Mouse (Mus musculus) MN1 (cell line): ENCODE measurements at regions not wholly inside any gene's neighbourhood (a gene's known extent, or its start where the extent isn't known, plus 50 kb on each side); places are given as distances from the start of the nearest gene placed in this dataset.

Source experiments
- DNase-seq: peaks from one replicate; pipeline ENCODE4 v3.0.0-alpha.2; 2016; ENCODE audit warnings: low spot score

DNA sequence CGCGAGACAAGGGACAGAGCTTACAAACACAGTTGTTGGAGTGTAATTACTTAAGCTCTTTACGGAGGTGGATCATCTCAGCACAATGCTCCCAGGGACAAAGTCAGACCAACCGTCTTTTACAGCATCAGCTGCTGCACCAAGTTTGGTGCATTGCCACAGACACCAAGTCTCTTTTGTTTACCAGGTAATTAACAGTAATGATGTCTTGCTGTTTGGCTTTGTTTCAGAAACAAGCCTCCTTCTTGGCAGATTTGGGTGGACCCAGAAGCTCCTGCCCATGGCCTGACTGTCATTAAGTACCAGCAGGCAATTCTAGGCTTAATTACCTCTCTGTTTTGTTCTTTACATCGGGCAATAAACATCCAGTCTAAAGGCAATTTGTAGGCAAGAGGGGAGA lies 572.0 kb upstream of the Itga1 start:
- DNase-seq, result no peak

DNA sequence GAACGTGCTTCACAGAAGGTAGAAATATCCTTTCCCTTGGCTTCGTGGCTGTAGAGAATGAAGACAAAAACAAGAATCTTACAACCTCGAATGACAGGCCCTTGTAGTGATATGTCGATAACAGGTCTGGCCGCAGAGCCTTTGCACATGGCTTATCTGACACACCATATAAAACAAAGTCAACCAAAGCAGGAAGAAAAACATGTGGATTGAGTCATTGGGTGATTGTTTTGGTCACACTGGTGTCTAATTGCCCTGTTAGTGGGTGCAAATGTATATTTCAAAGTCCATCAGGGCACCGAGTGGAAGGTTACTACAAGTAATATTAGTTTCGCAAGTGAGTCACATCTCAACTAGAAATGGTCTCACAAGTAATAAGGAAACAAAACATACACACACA lies 569.9 kb upstream of the Itga1 start:
- no peak for DNase-seq

DNA sequence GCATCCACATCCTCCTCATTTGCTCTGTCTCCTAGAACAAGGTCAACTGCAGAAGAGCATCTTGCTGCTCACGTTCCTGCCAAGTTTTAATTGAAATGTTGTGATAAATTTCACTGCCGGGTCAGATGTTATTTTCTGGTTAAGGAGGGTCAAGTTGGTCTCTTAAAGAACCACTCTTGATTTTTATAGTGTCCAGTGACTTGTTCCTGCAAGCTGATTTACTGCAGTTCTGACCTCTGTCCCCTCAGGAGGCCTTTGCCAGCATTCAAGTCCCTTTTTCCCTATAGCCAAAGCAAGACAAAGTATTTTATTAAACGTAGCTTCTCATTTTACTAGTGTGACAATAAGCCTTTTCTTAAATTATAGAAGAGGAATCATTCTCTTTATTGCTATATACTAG lies 567.8 kb upstream of the Itga1 start:
- no peak for DNase-seq

DNA sequence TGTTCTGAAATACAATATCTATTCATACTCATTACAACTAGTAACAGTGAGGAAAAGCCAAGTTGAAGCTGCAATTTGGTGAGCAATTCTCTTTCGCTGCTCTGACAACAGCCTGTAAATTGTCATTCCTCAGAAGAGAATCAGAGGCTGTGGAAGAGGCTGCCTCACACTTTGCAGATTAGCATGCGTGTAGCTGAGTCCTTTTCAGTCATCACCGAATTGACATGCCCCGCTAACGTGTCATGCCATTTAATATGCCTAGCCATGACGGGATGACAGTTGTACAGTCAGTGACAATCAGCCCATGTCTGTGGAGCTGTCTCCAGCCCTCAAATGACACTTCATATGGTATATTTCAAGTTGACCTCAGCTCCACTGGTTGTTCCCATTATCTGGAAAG lies 553.4 kb upstream of the Itga1 start:
- DNase-seq, result no peak

DNA sequence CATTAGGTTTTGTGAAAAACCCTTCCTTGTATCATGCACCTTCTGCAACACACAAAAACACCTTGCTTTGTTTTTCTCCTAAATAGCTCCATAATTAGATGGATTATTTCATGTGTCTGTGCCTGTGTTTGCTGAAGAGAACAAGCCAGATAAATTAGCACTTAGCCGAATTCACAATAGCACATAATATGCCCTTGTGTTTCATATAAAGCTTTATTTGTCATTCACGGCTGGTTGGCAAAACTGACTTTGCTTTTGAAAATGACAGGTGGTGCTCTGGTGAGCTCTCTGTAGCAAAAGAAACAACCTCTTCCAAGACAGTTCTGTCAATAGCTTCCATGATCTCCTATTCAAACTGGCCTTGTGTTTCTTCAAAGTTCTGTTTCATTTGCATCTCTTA lies 551.2 kb upstream of the Itga1 start:
- DNase-seq, result no peak

DNA sequence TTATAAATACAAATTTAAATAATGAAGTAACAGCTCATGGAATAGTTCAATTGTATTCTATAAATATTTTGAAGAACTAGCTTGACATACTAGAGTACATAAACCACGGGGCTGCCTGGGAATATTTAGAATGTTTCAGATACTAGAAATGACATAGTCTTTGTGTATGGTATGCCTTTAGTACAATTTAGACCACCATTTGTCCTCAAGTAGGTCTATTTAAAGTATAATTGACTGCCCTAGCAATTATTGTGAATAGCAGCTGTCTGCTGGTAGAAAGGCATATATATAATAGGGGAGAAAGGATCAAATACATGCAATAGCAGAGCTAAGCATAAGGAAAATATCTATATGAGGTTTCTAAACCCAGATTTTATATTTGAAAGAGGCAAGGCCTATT lies 550.6 kb upstream of the Itga1 start:
- DNase-seq, result no peak

DNA sequence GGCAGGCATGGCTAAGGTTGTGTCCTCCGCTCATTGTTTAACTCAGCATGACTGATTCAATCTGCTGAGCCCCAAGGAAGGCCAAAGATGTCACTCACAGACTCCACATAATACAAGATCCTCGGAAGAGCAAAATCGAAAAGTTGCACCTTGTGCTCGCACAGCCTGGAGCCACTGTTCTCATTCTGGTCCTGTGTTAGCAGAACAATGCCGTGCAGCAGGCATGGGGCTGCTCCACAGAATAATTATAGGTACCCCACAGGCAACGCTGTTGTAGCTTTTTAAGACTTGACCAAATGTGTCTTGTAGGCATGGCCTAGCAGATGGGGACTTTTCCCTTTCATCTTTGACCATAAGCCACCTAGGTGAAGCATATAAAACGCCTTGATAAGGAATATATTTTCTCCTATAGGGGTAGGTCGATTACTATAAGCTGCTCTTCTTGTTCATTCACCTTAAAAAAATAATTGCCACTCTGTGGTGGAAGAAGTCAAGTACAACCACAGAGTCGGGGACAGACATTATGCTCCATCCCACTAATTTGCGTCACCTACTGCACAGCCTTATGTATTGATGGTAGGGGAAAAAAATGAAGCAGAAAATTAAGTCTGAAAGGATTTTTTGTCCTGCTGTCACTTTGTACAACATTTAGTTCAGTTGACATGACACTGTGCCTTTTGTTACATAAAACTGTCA lies 529.8 kb upstream of the Itga1 start:
- DNase-seq, result no peak

DNA sequence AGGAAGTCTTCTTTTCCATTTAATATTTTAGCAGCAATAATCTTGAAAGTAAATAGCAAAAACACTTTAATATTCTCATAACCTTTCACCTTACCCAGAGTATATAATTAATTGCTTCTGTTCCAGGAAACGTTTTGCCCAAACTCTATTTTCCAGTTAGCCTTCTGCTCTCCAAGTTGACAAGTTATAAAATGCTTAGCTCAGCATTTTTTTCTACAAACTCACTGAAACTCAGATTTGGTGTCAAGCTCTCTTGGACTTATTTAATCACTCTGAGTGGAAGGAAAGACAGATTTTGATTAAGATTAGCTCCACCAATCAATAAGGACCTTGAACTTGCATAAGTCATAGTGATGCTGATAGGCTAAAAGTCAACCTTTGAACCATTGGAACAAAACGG lies 528.8 kb upstream of the Itga1 start:
- DNase-seq, result no peak

DNA sequence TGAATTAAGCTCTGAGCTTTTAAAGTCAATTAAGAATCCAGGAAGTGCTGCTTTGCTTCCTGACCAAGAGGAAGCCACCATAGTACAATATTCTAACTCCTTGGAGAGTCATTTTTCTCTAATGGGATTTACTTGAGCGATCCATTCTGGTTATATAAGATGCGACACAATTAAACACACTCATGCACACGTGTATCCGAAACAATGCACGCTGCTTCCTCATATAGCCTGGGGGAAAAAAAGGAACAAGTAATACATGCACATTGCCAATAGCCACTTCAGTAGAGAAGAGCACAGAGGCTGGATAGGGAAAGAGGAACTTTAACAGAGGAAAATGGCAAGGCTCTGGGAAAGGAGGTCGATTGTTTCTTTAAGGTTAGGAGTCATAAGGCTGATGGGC lies 511.4 kb upstream of the Itga1 start:
- DNase-seq, result no peak

DNA sequence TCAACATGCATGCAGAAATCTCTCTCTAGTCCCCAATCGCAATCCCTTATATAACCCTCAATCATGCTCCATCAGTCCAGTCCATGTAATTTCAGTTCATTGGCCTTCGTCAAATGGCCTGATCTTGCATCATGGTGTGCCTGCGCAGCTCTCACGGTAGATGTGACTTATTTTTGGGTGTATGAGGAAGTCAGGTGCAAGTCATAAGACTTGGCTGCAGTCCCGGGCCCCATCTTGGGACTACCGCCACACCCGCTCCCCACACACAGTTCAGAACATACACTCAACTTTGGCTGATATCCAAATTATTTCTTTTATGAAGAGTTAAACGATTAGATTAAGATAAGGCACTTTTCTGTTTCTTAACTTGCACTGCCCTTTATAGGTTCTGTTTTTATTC lies 504.7 kb upstream of the Itga1 start:
- DNase-seq, result no peak

DNA sequence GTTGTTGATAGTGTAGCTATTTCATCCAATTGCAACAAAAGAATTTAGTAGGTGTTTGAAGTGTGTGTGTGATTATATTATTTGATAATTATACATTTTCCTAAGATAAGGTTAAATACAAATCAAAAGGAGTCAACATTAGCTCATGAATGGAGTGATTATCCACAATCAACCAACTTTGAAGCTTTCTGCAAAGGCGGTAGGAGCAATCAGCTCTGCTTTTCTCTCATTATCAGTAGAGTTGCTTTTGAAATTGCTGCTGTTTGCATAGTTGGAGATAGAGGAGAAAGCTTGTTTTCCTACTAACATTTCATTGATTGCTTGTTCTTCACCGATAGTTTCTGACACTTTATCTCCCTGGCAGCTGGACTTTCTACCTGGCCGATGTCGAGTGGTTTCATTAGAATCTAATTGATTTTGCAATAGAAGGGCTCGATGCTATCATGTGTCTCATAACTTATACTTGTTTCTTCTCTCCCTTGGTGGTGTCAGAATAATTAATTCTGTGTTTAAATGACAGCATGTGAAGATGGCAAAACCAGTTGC lies 493.4 kb upstream of the Itga1 start:
- DNase-seq, result no peak

DNA sequence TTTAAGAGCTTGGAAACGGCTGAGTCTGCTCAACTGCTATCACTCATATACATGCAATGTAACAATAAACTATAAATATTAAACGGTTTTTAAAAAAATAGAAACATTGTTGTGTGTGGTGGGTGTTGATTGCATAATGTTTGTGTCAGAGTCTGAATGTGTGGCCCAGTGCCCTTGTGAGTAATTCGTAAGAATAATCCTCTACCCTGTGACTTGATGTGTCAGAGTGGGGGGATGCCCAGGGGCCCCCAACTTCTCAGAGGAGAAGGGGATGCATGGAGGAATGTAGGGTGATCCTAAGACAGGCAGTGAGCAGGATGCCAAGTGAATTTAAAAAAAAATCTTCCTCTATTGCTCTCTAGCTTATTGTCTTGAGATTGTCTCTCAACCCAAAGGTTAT lies 474.2 kb upstream of the Itga1 start:
- no peak for DNase-seq

DNA sequence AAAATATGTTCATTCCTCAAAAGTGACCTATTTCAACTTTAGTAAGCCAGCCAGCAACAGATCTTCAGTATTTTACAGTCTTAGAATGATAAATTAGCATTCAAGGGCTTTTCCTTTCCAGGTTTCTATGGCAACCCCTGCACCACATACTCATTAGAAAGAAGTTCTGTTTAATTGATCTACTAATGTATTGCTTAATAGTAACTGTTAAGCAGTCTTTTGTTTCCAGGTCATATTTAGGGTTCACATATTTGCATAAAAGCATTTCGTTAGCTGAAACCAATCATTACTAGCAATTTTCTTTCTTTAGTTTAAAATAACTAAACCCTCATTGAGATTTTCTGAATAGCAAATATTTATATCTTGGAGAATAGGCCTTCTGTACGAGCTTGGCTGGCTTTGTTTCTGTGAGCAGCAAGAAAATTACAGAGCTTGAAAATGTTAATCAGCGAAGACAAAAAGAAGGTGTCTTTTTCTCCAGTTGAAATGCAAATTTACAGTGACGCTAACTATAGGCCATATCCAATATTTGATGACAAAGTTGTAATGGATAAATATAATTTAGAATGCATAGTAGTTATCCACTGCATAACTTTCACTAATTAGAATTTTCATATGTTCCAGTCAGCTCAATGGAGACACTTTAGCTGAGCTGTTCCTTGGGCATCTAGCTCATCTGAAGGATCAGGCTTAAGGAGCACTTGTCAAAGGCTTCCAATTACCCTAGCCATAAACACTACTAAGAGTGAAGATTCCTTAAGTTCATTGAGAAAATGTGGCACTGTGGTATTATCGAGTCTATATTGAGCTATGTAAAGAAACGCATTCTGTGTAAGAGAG lies 473.5 kb upstream of the Itga1 start:
- DNase-seq, result no peak

DNA sequence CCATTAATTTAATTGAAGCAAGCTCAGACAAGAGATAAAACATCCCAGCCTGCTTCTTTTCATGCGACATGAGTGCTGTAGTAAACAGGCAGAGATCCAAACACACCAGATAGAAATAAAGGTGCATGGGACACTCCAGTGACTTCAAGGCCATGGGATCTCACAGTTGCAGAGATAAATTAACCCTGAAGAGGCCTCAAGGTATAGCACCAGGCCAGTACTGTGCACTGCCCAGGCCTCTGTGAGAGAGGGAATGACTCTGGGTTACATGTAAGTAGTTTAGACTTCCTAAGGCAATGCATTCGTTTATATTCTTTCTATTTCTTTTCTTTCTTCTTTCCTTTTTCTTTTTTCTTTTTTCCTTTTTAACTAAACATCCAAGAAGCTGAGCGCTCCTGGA lies 439.4 kb upstream of the Itga1 start:
- no peak for DNase-seq

DNA sequence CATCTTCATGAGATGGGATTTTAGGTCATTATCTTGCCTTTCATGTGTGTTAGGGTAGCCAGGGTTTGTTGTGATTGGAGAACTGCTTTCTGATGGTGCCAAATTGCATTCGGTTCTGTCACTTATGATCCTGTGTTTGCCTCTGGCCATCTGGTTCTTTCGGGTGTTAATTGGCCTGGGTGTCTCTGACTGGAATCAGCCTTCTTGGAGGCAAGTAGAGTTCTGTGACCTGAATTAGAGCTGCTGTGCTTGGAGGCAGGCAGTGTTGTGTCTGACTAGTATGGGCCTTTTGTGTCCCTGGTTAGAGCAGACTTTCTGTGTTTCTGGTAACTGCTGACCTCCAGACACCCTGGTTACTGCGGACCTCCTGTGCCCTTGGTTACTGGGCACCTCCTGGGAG lies 434.1 kb upstream of the Itga1 start:
- no peak for DNase-seq

DNA sequence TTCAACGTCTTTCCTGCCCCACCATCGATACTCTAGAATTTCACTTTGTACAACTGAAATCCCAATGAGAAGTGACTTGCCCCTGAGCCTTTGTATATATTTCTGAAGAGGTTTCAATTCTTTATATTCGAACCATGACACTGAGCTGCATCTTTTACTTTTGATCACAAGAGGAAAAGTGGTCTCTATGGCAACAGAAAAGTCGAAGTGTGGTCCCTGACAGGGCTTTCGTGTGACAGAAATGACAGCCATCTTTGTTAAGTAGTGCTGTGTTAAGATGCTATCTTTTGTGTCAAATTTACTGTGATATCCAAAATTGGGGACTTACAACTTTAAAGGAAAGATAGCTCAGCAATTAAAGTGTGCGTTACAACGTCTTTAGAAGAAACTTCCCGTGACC lies 412.1 kb upstream of the Itga1 start:
- no peak for DNase-seq

DNA sequence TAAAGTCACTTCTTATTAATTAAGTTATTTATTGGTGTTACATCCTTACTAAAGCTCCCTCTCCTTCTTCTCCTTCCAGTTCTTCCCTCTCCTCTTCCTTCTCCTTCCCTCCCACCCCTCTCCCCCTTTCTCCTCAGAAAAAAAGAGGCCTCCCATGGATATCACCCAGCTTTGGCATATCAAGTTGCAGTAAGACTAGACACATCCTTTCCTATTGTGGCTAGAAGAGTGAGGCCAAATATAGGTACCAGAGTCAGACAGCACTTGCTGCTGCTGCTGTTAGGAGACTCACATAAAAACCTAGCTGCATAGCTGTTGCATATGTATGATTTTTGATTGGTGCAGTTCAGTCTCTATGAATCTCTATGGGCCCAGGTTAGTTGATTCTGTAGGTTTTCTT lies 410.4 kb upstream of the Itga1 start:
- DNase-seq, result no peak

DNA sequence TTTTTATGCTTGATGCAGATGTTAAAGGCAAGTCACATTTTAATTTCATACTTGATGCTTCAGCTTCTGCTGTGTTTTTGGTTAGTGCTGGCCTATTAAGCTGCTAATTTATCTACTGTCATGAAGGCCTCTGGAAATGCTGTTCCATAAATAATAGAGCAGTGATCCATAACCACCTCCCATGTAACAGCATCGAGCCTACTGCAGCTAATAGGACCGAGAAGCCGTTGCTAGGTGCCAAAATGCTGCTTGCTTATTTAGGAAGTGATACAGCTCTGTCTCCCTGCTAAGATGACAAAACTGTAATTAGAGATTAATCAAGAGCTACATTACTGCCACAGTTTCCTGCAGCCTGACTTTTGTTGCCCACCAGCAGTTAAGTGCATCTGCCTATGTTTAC lies 406.9 kb upstream of the Itga1 start:
- DNase-seq, result no peak

DNA sequence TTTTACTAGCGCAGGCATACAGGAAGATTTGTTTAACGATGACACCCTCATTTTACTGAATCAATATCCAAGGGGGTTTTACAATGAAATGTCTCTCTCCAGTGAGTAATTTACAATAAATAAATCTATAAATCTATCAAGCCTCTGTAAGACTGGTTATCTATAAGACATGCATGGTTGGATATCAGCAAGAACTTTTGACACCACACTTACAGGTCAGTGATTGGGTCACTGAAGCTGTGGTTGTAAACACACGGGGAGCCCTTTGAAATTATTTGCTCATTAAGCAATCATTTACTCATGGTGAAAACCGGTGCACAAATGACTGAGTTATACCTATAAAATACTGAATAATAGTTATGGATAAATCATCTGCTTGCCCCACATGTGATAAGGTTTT lies 392.6 kb upstream of the Itga1 start:
- DNase-seq, result no peak

DNA sequence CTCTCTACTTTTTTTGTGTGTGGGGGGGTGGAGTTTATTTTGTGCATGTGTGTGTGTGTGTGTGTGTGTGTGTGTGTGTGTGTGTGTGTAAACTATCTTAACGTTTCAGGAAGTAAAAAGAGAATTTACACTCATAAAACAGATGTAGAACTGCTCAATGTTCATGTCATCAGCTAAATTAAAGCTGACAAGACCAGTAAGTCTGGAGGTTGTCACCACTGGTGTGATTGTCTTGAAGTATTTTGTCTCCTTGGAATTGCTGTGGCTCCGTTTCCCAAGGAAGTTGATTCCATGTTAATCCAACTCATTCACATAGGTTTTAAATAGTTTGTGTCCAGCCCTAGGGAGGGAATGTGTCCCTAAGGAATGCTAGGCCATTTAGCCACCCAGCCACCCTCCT lies 374.1 kb upstream of the Itga1 start:
- DNase-seq, result peak; percentile 86

DNA sequence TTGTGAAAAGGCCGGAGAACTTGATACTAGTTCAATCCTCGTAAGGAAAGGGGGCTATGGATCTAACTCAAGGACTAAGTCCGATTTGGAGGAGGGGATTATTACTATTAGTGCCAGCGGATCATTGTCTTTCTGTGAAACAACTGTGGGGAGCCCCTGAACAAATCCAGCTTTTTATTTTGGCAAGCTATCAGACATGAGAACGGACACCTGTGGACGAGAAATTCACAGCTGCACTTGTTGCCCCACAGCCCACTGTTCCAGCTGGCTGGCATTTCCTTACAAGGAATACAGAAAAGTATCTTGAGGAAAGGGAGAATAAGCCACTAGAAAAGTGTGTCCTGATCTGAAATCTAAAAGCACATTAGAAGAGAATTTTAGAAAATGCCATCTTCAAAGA lies 363.9 kb upstream of the Itga1 start:
- DNase-seq, result no peak

DNA sequence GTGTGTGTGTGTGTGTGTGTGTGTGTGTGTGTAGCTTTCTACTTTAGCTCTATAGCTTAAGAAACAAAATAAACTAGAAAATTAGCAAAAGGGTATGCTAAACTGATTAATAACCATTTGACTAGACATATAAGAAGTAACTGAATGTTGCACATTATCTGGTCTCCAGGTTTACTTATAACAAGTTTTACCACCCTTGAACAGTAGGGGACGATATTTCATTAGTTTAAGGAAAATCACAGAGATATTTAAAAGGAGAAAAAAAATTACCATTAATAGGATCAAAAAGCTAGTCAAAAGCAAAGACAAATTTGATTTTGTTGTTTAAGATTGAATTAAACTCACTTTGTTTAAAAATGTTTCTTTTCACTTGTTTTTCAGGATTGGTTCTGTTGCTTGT lies 349.5 kb upstream of the Itga1 start:
- DNase-seq, result peak; percentile 51
